23 mouse cellular contexts compared by ENCODE assay signal in the genomic region with DNA sequence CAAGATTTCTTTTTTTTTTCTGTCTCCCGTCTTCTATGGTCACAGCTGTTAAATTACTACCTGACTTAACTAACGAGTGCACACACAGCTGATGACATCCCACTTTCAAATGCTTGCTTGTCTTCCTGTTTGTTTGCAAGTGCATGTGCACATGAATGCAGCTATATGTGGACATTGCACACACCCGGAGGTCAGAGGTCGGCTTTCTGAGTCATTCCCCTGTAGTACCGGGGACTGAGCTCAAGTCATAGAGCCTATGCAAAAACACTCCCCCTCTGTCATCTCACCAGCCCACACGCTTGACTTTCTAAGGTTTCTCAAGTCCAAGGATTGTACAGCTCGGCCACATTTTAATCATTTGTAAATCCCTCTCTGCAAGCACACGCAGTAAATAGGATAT.
"Had no signal": no experiment of that assay in that cellular context is flagged by ENCODE, and none has a peak within 500 bp of the region (broad histone marks: within the 10 kb centered on the region; RNA-seq: fewer than 3 reads in every experiment).

No protein-coding gene starts in this region.

- H3K9ac ChIP-seq: heart, embryonic 13.5 days; heart, embryonic 15.5 days; hindbrain, embryonic 13.5 days; hindbrain, embryonic 15.5 days; limb, embryonic 13.5 days; limb, embryonic 15.5 days had no signal

- ATAC-seq: hindbrain, postnatal 0 days; intestine, embryonic 16.5 days had no signal

- H3K4me3 ChIP-seq: heart, adult 2 months; heart, embryonic 13.5 days; heart, embryonic 15.5 days; hindbrain, embryonic 13.5 days; hindbrain, embryonic 15.5 days; limb, embryonic 13.5 days; limb, embryonic 15.5 days had no signal

- H3K36me3 ChIP-seq: heart, embryonic 15.5 days; limb, embryonic 15.5 days had no signal

- H3K9me3 ChIP-seq: heart, embryonic 15.5 days; hindbrain, embryonic 13.5 days; hindbrain, embryonic 15.5 days; limb, embryonic 13.5 days; limb, embryonic 15.5 days had no signal

- H3K4me2 ChIP-seq: heart, embryonic 11.5 days; heart, embryonic 13.5 days; heart, embryonic 15.5 days; hindbrain, embryonic 13.5 days; hindbrain, embryonic 15.5 days; limb, embryonic 13.5 days; limb, embryonic 15.5 days had no signal

- H3K27ac ChIP-seq: heart, adult 2 months; heart, embryonic 13.5 days; heart, embryonic 15.5 days; hindbrain, embryonic 13.5 days; hindbrain, embryonic 15.5 days; hindbrain, postnatal 0 days; limb, embryonic 13.5 days; limb, embryonic 15.5 days had no signal

- H3K4me1 ChIP-seq: heart, embryonic 13.5 days; heart, embryonic 15.5 days; hindbrain, embryonic 13.5 days; hindbrain, embryonic 15.5 days had no signal

- H3K27me3 ChIP-seq: hindbrain, embryonic 13.5 days; hindbrain, embryonic 15.5 days; limb, embryonic 15.5 days had no signal

- DNase-seq: gastrocnemius, postnatal 14 days; gastrocnemius, postnatal 36 days; heart, adult 11 months; heart, adult 2 months; heart, postnatal 14 days; heart, postnatal 36 days; kidney, adult 18-20 months; kidney, adult 8-10 months; kidney, postnatal 10 days; kidney, postnatal 25 days; kidney, postnatal 4 days; layer of hippocampus, adult 9-11 months; layer of hippocampus, postnatal 36 days; left cerebral cortex, postnatal 4 days had no signal
